In the genomic region with DNA sequence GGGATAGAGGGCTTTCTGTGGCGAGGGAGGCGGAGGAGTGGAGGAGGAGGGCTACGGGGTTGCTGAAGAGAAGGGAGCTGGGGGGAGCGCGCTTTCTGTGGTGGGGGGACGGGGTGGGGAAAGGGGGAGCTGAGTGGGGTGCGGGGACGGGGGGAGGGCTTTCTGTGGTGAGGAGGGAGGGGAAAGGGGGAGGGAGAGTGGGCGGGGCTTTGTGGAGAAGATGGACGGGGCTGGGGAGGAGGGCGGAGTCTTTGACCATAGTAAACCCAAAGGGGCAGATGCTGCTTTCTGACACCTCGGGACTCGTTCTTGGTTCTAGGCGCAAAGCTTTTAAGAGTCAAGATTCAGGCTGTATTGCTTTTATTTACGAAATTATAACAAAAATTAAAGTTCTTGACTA, we compare ENCODE assay signal across 8 mouse cellular contexts. TPM values are rescaled to one million over a fixed set of nuclear protein-coding genes. Genes with fewer than 3 reads are reported as not detected.
A peak's percentile ranks its signal among the peaks of the same experiment; 100 is the strongest.
DNase-seq lines count a peak whose midpoint lies in the region; ATAC-seq lines count a peak whose summit lies in the region.

No protein-coding gene starts in this region.

- H3K4me2 ChIP-seq in kidney, embryonic 14.5 days (replicated peaks; ENCODE audit: low read depth, low read length), result peak overlapping the region; percentile 74
- peak overlapping the region; percentile 76 for H3K4me2 ChIP-seq in liver, embryonic 15.5 days
- H3K4me2 ChIP-seq in neural tube, embryonic 14.5 days (ENCODE audit: low read depth, low read length), result peak overlapping the region; percentile 57

- ATAC-seq in kidney, embryonic 14.5 days (ENCODE audit: low FRiP score, low TSS enrichment), result peak; percentile 22; the same call in 1 of the 2 replicates
- peak; percentile 51 for ATAC-seq in liver, embryonic 15.5 days (ENCODE audit: insufficient read depth)
- peak; percentile 16; the same call in 1 of the 2 replicates for ATAC-seq in neural tube, embryonic 14.5 days (ENCODE audit: low read depth)
- ATAC-seq in megakaryocyte-erythroid progenitor cell, adult 5-6 weeks (replicated peaks; ENCODE audit: low FRiP score, low TSS enrichment, poor library complexity, severe bottlenecking), result no peak

- H3K27me3 ChIP-seq in kidney, embryonic 14.5 days (ENCODE audit: control insufficient read depth, insufficient read depth, low read length), result no peaks in the 10 kb centered on the region
- H3K27me3 ChIP-seq in liver, embryonic 15.5 days, result no peaks in the 10 kb centered on the region
- no peaks in the 10 kb centered on the region for H3K27me3 ChIP-seq in neural tube, embryonic 14.5 days (ENCODE audit: control insufficient read depth, insufficient read depth, low read length)

- H3K9ac ChIP-seq in kidney, embryonic 14.5 days (ENCODE audit: low read depth, low read length), result peak overlapping the region; percentile 75
- H3K9ac ChIP-seq in liver, embryonic 15.5 days, result peak overlapping the region; percentile 68
- H3K9ac ChIP-seq in neural tube, embryonic 14.5 days (replicated peaks; ENCODE audit: low read depth, low read length), result peak overlapping the region; percentile 63; the same call in 1 of the 2 replicates

- H3K4me3 ChIP-seq in kidney, embryonic 14.5 days (ENCODE audit: low read length), result peak overlapping the region; percentile 80
- H3K4me3 ChIP-seq in liver, embryonic 15.5 days (replicated peaks), result peak overlapping the region; percentile 77
- peak overlapping the region; percentile 70 for H3K4me3 ChIP-seq in neural tube, embryonic 14.5 days (ENCODE audit: low read depth, low read length)

- under 1% methylated on average over 13 of the region's 15 CpGs for WGBS in kidney, embryonic 14.5 days
- WGBS in liver, embryonic 15.5 days (ENCODE audit: insufficient replicate concordance), result 3% methylated on average over 15 of the region's 15 CpGs
- WGBS in neural tube, embryonic 14.5 days, result 2% methylated on average over 15 of the region's 15 CpGs

- H3K27ac ChIP-seq in kidney, embryonic 14.5 days (ENCODE audit: low read depth, low read length), result peak overlapping the region; percentile 97
- peak overlapping the region; percentile 89 for H3K27ac ChIP-seq in liver, embryonic 15.5 days (replicated peaks)
- peak overlapping the region; percentile 92 for H3K27ac ChIP-seq in neural tube, embryonic 14.5 days (ENCODE audit: low read depth, low read length)

- no peaks in the 10 kb centered on the region for H3K9me3 ChIP-seq in kidney, embryonic 14.5 days (ENCODE audit: control insufficient read depth, low read length)
- H3K9me3 ChIP-seq in liver, embryonic 15.5 days (replicated peaks), result no peaks in the 10 kb centered on the region
- H3K9me3 ChIP-seq in neural tube, embryonic 14.5 days (ENCODE audit: control insufficient read depth, low read length), result no peaks in the 10 kb centered on the region

- DNase-seq in A20 (ENCODE audit: low read depth, low spot score) (peak; percentile 78), MEL-GATA-1-ER (ENCODE audit: extremely low read depth, low read depth) (peak; percentile 33)
- DNase-seq in cerebellum, postnatal 4 days (ENCODE audit: low spot score in 2 of 2), result peak; percentile 29 to 57
- peak; percentile 76 for DNase-seq in gastrocnemius, postnatal 14 days

- intact Hi-C loops in gastrocnemius, postnatal 14 days (cut with DNase I; ENCODE audit: low total_unique reads), result no loop called here

- H3K4me1 ChIP-seq in kidney, embryonic 14.5 days (ENCODE audit: control insufficient read depth, insufficient read depth, low read length), result peaks cover 10% of the 10 kb centered on the region
- H3K4me1 ChIP-seq in liver, embryonic 15.5 days (replicated peaks), result peaks cover 23% of the 10 kb centered on the region
- 0 out of 2 replicates have a peak, but pooled peaks cover 6% of the 10 kb centered on the region for H3K4me1 ChIP-seq in neural tube, embryonic 14.5 days (ENCODE audit: control insufficient read depth, insufficient read depth, low read length)

- peaks cover 45% of the 10 kb centered on the region for H3K36me3 ChIP-seq in kidney, embryonic 14.5 days (ENCODE audit: control insufficient read depth, insufficient read depth, low read length)
- H3K36me3 ChIP-seq in liver, embryonic 15.5 days (replicated peaks), result peaks cover 37% of the 10 kb centered on the region
- H3K36me3 ChIP-seq in neural tube, embryonic 14.5 days (ENCODE audit: control insufficient read depth, insufficient read depth, low read length), result peaks cover 31% of the 10 kb centered on the region

RNA-seq across cellular contexts. Expression of gene Sfr1, which starts 0.4 kb away (rescaled TPM):
- 10 to 100 TPM; 75.8 to 80.2 TPM for total RNA-seq in gastrocnemius, postnatal 14 days (2021)
- polyA plus RNA-seq in kidney, embryonic 14.5 days (2014; fragmentation: Nextera tagmentation; extraction: Ambion mirVana), result 268 and 309 TPM in 2 replicates
- 53.7 and 60.6 TPM in 2 replicates for polyA plus RNA-seq in liver, embryonic 15.5 days (2015; fragmentation: Nextera tagmentation; extraction: Ambion mirVana)
- 165 and 187 TPM in 2 replicates for polyA plus RNA-seq in neural tube, embryonic 14.5 days (2014; fragmentation: Nextera tagmentation; extraction: Ambion mirVana)
- total RNA-seq in megakaryocyte-erythroid progenitor cell, adult 5-6 weeks (2014; fragmentation: Nextera tagmentation), result 83.7 and 88.8 TPM in 2 replicates
- 154 and 178 TPM in 2 replicates for total RNA-seq in megakaryocyte-erythroid progenitor cell, adult 5-6 weeks (2017)

RNA-seq across cellular contexts. Expression of gene Col17a1, which starts 40.0 kb away (rescaled TPM):
- under 1 TPM; 0.31 to 0.33 TPM for total RNA-seq in gastrocnemius, postnatal 14 days (2021)
- polyA plus RNA-seq in kidney, embryonic 14.5 days (2014; fragmentation: Nextera tagmentation; extraction: Ambion mirVana), result 0.34 and 0.50 TPM in 2 replicates
- 0.15 and 0.20 TPM in 2 replicates for polyA plus RNA-seq in liver, embryonic 15.5 days (2015; fragmentation: Nextera tagmentation; extraction: Ambion mirVana)
- 0.37 TPM in 2 replicates for polyA plus RNA-seq in neural tube, embryonic 14.5 days (2014; fragmentation: Nextera tagmentation; extraction: Ambion mirVana)
- total RNA-seq in megakaryocyte-erythroid progenitor cell, adult 5-6 weeks (2014; fragmentation: Nextera tagmentation), result 4.0 TPM in 1 of 2 replicates, not detected in the other
- total RNA-seq in megakaryocyte-erythroid progenitor cell, adult 5-6 weeks (2017), result 0.19 TPM in 1 of 2 replicates, not detected in the other
